Mouse (Mus musculus) brain, embryonic 14.5 days (tissue): Measurements from ENCODE around the gene Lmf1.

Source experiments
- CTCF ChIP-seq: fragments of 200-500 bp; IDR thresholded peaks from 2 replicates; pipeline ENCODE4 v1.5.1; 2012; ENCODE audit warnings: inconsistent platforms, mild to moderate bottlenecking, moderate library complexity, borderline replicate concordance; ENCODE audit not compliant: insufficient read depth, insufficient read length; ENCODE audit errors: extremely low read depth
- POLR2A ChIP-seq: fragments of 200-500 bp; IDR thresholded peaks from 2 replicates; pipeline ENCODE4 v1.6.1; 2012; ENCODE audit warnings: mild to moderate bottlenecking, inconsistent platforms, borderline replicate concordance; ENCODE audit not compliant: poor library complexity, insufficient read depth, insufficient read length, severe bottlenecking; ENCODE audit errors: extremely low read depth

DNA sequence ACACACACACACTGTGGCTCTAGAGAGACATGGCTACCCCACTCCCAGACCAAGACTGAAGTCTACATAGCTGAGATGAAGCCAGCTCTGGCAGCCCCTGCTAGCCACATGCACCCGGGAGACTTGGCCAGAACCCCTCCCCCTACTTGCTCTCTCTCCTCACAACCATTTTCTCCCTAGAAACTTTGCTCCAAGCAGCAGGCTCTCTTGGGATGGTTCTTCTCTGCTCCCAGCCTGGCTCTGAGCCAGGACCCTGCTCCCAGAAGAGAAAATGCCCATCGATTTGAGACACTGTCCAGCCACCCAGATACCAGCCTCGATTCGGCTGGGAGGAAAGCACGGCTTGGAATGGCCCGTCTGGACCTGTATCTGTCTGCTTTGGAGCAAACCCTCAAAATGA is 13.6 kb upstream of the Lmf1 start:
- no peak for TF ChIP-seq CTCF
- no peak for TF ChIP-seq POLR2A
